Mouse (Mus musculus) olfactory bulb, adult 2 months (tissue): ENCODE results near the gene Psmd1.

Experiments used
- CTCF ChIP-seq: fragments of 200-500 bp; IDR thresholded peaks from 2 replicates; pipeline ENCODE4 v1.5.1; 2012; ENCODE audit warnings: low read depth, mild to moderate bottlenecking, low read length, moderate library complexity; ENCODE audit not compliant: insufficient read depth
- POLR2A ChIP-seq: fragments of 200-500 bp; IDR thresholded peaks from 2 replicates; pipeline ENCODE4 v1.6.1; 2012; ENCODE audit warnings: mild to moderate bottlenecking, low read depth, low read length, moderate library complexity; ENCODE audit not compliant: insufficient read depth

GRCm38 (mm10) chr1:86040817-86041216, 23.4 kb upstream of the Psmd1 start:
- TF ChIP-seq CTCF (no peak), POLR2A (no peak)
